8 mouse cellular contexts compared by ENCODE assay signal in genomic region chr13:56112496-56112895, GRCm38 (mm10). TPM values are rescaled to one million over a fixed set of nuclear protein-coding genes. Genes with fewer than 3 reads are reported as not detected.
DNase-seq lines count a peak whose midpoint lies in the region; ATAC-seq and TF ChIP-seq lines count a peak whose summit lies in the region.

No protein-coding gene starts in this region.

- DNase-seq in heart, embryonic 10.5 days (ENCODE audit: low spot score) = no peak
- no peak for DNase-seq in heart, adult 9 months (ENCODE audit: low spot score in 2 of 2)
- no peak for DNase-seq in midbrain, postnatal 0 days (ENCODE audit: low spot score)
- no peak for DNase-seq in adrenal gland, postnatal 4 days (ENCODE audit: low spot score in 2 of 2)

- 21% methylated on average over 4 of the region's 4 CpGs for WGBS in heart, embryonic 10.5 days
- WGBS in midbrain, embryonic 12.5 days = 36% methylated on average over 4 of the region's 4 CpGs
- 34% methylated on average over 4 of the region's 4 CpGs for WGBS in midbrain, postnatal 0 days
- 27% methylated on average over 4 of the region's 4 CpGs for WGBS in hindbrain, embryonic 13.5 days
- WGBS in neural tube, embryonic 13.5 days = 24% methylated on average over 4 of the region's 4 CpGs

- peak overlapping the region; percentile 86 for H3K27ac ChIP-seq in heart, embryonic 10.5 days
- 0 out of 2 replicates have a peak overlapping the region, but pooled peaks have one; percentile 0 for H3K27ac ChIP-seq in midbrain, embryonic 12.5 days (replicated peaks)
- H3K27ac ChIP-seq in midbrain, postnatal 0 days (ENCODE audit: low read depth, low read length) = no peak overlapping the region
- peak overlapping the region; percentile 45; the same call in 1 of the 2 replicates for H3K27ac ChIP-seq in hindbrain, embryonic 13.5 days
- peak overlapping the region; percentile 56; the same call in 1 of the 2 replicates for H3K27ac ChIP-seq in neural tube, embryonic 13.5 days (replicated peaks)

- H3K4me1 ChIP-seq in heart, embryonic 10.5 days = peaks cover 98% of the 10 kb centered on the region
- peaks cover 43% of the 10 kb centered on the region for H3K4me1 ChIP-seq in midbrain, embryonic 12.5 days
- H3K4me1 ChIP-seq in midbrain, postnatal 0 days (ENCODE audit: insufficient read depth, low read length) = peaks cover 17% of the 10 kb centered on the region; the same call in 1 of the 2 replicates
- peaks cover 82% of the 10 kb centered on the region for H3K4me1 ChIP-seq in hindbrain, embryonic 13.5 days (replicated peaks)
- H3K4me1 ChIP-seq in neural tube, embryonic 13.5 days (replicated peaks) = peaks cover 92% of the 10 kb centered on the region

- no peak for TF ChIP-seq CTCF in midbrain, postnatal 0 days (IDR thresholded peaks at IDR 0.05)

- no peak for ATAC-seq in midbrain, embryonic 12.5 days (ENCODE audit: low FRiP score, low read depth)
- ATAC-seq in midbrain, postnatal 0 days (ENCODE audit: low FRiP score) = no peak
- no peak for ATAC-seq in hindbrain, embryonic 13.5 days (ENCODE audit: low FRiP score)
- ATAC-seq in neural tube, embryonic 13.5 days (ENCODE audit: low read depth) = no peak
- ATAC-seq in erythroid progenitor cell, adult 5-6 weeks (replicated peaks; ENCODE audit: low FRiP score, poor library complexity, severe bottlenecking) = no peak

- no peaks in the 10 kb centered on the region for H3K9me3 ChIP-seq in heart, embryonic 10.5 days
- H3K9me3 ChIP-seq in midbrain, embryonic 12.5 days = no peaks in the 10 kb centered on the region
- no peaks in the 10 kb centered on the region for H3K9me3 ChIP-seq in midbrain, postnatal 0 days (ENCODE audit: low read length)
- no peaks in the 10 kb centered on the region for H3K9me3 ChIP-seq in hindbrain, embryonic 13.5 days
- no peaks in the 10 kb centered on the region for H3K9me3 ChIP-seq in neural tube, embryonic 13.5 days

- peak overlapping the region; percentile 9; the same call in 1 of the 2 replicates for H3K4me3 ChIP-seq in heart, embryonic 10.5 days
- H3K4me3 ChIP-seq in midbrain, embryonic 12.5 days = no peak overlapping the region
- no peak overlapping the region for H3K4me3 ChIP-seq in midbrain, postnatal 0 days (ENCODE audit: low read depth, low read length)
- H3K4me3 ChIP-seq in hindbrain, embryonic 13.5 days = no peak overlapping the region
- no peak overlapping the region for H3K4me3 ChIP-seq in neural tube, embryonic 13.5 days

- H3K4me2 ChIP-seq in midbrain, embryonic 12.5 days (replicated peaks) = no peak overlapping the region
- no peak overlapping the region for H3K4me2 ChIP-seq in midbrain, postnatal 0 days (ENCODE audit: low read depth, low read length, poor library complexity, severe bottlenecking)
- no peak overlapping the region for H3K4me2 ChIP-seq in hindbrain, embryonic 13.5 days
- no peak overlapping the region for H3K4me2 ChIP-seq in neural tube, embryonic 13.5 days

- no peaks in the 10 kb centered on the region for H3K27me3 ChIP-seq in heart, embryonic 10.5 days (ENCODE audit: insufficient read depth, poor library complexity, severe bottlenecking)
- H3K27me3 ChIP-seq in midbrain, embryonic 12.5 days = no peaks in the 10 kb centered on the region
- H3K27me3 ChIP-seq in midbrain, postnatal 0 days (ENCODE audit: insufficient read depth, low read length) = no peaks in the 10 kb centered on the region
- no peaks in the 10 kb centered on the region for H3K27me3 ChIP-seq in hindbrain, embryonic 13.5 days
- no peaks in the 10 kb centered on the region for H3K27me3 ChIP-seq in neural tube, embryonic 13.5 days

- H3K9ac ChIP-seq in midbrain, embryonic 12.5 days (replicated peaks) = no peak overlapping the region
- H3K9ac ChIP-seq in midbrain, postnatal 0 days (replicated peaks; ENCODE audit: low read length, poor library complexity, severe bottlenecking) = no peak overlapping the region
- H3K9ac ChIP-seq in hindbrain, embryonic 13.5 days = no peak overlapping the region
- H3K9ac ChIP-seq in neural tube, embryonic 13.5 days = 0 out of 2 replicates have a peak overlapping the region, but pooled peaks have one; percentile 18

- peaks cover 32% of the 10 kb centered on the region for H3K36me3 ChIP-seq in heart, embryonic 10.5 days
- peaks cover 53% of the 10 kb centered on the region for H3K36me3 ChIP-seq in midbrain, embryonic 12.5 days
- 0 out of 2 replicates have a peak, but pooled peaks cover 3% of the 10 kb centered on the region for H3K36me3 ChIP-seq in midbrain, postnatal 0 days (ENCODE audit: insufficient read depth, low read length)
- peaks cover 18% of the 10 kb centered on the region; the same call in 1 of the 2 replicates for H3K36me3 ChIP-seq in hindbrain, embryonic 13.5 days
- peaks cover 8% of the 10 kb centered on the region for H3K36me3 ChIP-seq in neural tube, embryonic 13.5 days

RNA-seq across cellular contexts. Expression of gene H2afy, which starts 23.7 kb away (rescaled TPM):
- polyA plus RNA-seq in heart, embryonic 10.5 days (2016; fragmentation: Nextera tagmentation; extraction: Ambion mirVana) = 134 and 287 TPM in 2 replicates
- polyA plus RNA-seq in midbrain, embryonic 12.5 days (2016; fragmentation: Nextera tagmentation; extraction: Ambion mirVana) = 584 TPM in 2 replicates
- 117 and 163 TPM in 2 replicates for total RNA-seq in midbrain, postnatal 0 days (2014; rRNA removed)
- 121 and 134 TPM in 2 replicates for polyA plus RNA-seq in midbrain, postnatal 0 days (2015; fragmentation: Nextera tagmentation; extraction: Ambion mirVana)
- polyA plus RNA-seq in hindbrain, embryonic 13.5 days (2015; fragmentation: Nextera tagmentation; extraction: Ambion mirVana) = 369 and 380 TPM in 2 replicates
- 367 and 382 TPM in 2 replicates for polyA plus RNA-seq in neural tube, embryonic 13.5 days (2015; fragmentation: Nextera tagmentation; extraction: Ambion mirVana)
- total RNA-seq in adrenal gland, postnatal 4 days (2021) = 100 to 1,000 TPM; 164 to 176 TPM
- 63.4 and 72.5 TPM in 2 replicates for total RNA-seq in erythroid progenitor cell, adult 5-6 weeks (2015; ENCODE audit: low replicate concordance)
- total RNA-seq in erythroid progenitor cell, adult 5-6 weeks (2017; ENCODE audit: low replicate concordance) = 62.3 and 78.6 TPM in 2 replicates
